Mouse (Mus musculus): ENCODE measurements at regions not wholly inside any gene's neighbourhood (a gene's known extent, or its start where the extent isn't known, plus 50 kb on each side); places are given as distances from the start of the nearest gene placed in this dataset.

DNA sequence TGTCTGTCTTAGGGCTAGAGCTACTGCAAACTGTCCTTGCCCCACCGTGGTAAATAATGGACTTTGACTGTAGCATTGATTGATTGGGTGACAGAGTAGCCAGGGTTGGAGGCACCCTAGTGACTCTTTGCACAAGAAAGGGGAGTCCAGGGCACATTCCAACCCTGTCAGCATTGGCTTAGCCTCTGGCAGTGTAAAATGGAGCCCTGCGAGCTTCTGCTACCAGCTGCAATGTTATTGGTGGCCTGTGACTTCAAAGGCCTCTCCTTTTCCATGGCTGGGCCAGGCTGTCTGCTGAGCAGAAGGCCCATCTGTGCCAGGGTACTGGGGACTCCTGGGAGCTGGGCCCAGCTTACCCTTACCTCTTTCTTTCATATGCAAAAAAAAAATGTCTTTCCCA is 216.4 kb downstream of the Srbd1 start:
- ATAC-seq (ENCODE audit: insufficient read depth, low read depth) (no peak), DNase-seq (ENCODE audit: low spot score) (no peak)
- Histone ChIP-seq H3K9me3 (replicated peaks; ENCODE audit: control insufficient read depth, low read length) (no peaks in the 10 kb centered on the region), H3K9ac (replicated peaks; ENCODE audit: low read depth, low read length) (no peak overlapping the region), H3K27ac (ENCODE audit: low read depth) (no peak overlapping the region), H3K4me1 (ENCODE audit: control insufficient read depth, insufficient read depth) (no peaks in the 10 kb centered on the region), H3K4me3 (ENCODE audit: low read depth, low read length) (no peak overlapping the region), H3K27me3 (ENCODE audit: control insufficient read depth, insufficient read depth, low read length) (no peaks in the 10 kb centered on the region), H3K36me3 (replicated peaks; ENCODE audit: control insufficient read depth, insufficient read depth, low read length) (no peaks in the 10 kb centered on the region), H3K4me2 (ENCODE audit: low read depth, low read length) (no peak overlapping the region)
- 44% methylated on average over 2 of the region's 2 CpGs for WGBS
- TF ChIP-seq CTCF (IDR thresholded peaks at IDR 0.05; ENCODE audit: low read depth) (no peak), EP300 (IDR thresholded peaks at IDR 0.05; ENCODE audit: low read depth) (no peak)

DNA sequence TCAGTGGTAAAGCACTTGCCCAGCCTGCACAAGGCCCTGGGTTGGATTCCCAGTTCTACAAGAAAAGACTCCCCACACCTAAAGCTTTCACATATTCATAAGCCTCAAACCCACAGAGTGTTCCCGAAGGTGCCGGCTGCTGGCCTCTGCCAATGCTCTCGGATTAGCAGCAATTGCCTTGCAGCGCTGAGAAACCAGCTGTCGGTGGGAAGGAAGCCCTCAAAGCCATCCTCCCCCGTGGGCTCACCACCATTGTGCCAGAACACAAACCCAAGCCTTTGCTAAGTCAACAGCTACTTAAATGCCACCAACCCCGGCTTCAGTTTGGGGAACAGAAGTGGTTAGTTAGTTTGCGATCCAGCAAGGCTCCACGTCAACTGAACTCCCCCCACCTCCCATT is 217.7 kb downstream of the Srbd1 start:
- TF ChIP-seq EP300 (IDR thresholded peaks at IDR 0.05; ENCODE audit: low read depth): no peak
- no peak for TF ChIP-seq CTCF (IDR thresholded peaks at IDR 0.05; ENCODE audit: low read depth)
- Histone ChIP-seq H3K4me3 (ENCODE audit: low read depth, low read length) (no peak overlapping the region), H3K9me3 (replicated peaks; ENCODE audit: control insufficient read depth, low read length) (no peaks in the 10 kb centered on the region), H3K36me3 (replicated peaks; ENCODE audit: control insufficient read depth, insufficient read depth, low read length) (no peaks in the 10 kb centered on the region), H3K4me1 (ENCODE audit: control insufficient read depth, insufficient read depth) (no peaks in the 10 kb centered on the region), H3K27ac (ENCODE audit: low read depth) (no peak overlapping the region), H3K4me2 (ENCODE audit: low read depth, low read length) (no peak overlapping the region), H3K27me3 (ENCODE audit: control insufficient read depth, insufficient read depth, low read length) (no peaks in the 10 kb centered on the region), H3K9ac (replicated peaks; ENCODE audit: low read depth, low read length) (no peak overlapping the region)
- no peak for ATAC-seq (ENCODE audit: insufficient read depth, low read depth)
- WGBS: 77% methylated on average over 9 of the region's 9 CpGs
- no peak for DNase-seq (ENCODE audit: low spot score)

DNA sequence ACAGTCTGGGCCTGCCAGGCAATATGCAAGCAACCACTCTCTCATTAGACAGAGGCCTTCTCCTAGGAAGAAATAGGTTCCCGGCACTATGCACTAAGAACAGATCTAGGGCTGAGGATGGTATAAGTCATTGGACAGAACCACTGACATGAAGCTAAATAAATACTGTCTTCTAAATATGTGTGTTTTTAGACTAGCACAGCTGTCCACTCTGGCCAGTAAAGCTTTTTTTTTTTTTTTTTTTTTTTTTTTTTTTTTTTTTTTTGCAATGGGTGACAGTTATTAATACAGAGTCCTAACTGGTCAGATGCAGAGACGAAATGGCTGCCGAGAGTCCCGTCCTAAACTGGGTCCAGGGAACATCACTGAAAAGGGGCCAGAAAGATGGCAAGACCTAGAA is 218.9 kb downstream of the Srbd1 start:
- 0 out of 2 replicates have a peak, but pooled peaks cover 3% of the 10 kb centered on the region for H3K27me3 ChIP-seq (ENCODE audit: control insufficient read depth, insufficient read depth, low read length)
- no peak overlapping the region for H3K9ac ChIP-seq (replicated peaks; ENCODE audit: low read depth, low read length)
- H3K4me2 ChIP-seq (ENCODE audit: low read depth, low read length): no peak overlapping the region
- ATAC-seq (ENCODE audit: insufficient read depth, low read depth) (no peak), DNase-seq (ENCODE audit: low spot score) (no peak)
- H3K36me3 ChIP-seq (replicated peaks; ENCODE audit: control insufficient read depth, insufficient read depth, low read length): no peaks in the 10 kb centered on the region
- H3K4me1 ChIP-seq (ENCODE audit: control insufficient read depth, insufficient read depth): no peaks in the 10 kb centered on the region
- no peak overlapping the region for H3K4me3 ChIP-seq (ENCODE audit: low read depth, low read length)
- H3K27ac ChIP-seq (ENCODE audit: low read depth): no peak overlapping the region
- 85% methylated on average over 4 of the region's 4 CpGs for WGBS
- no peaks in the 10 kb centered on the region for H3K9me3 ChIP-seq (replicated peaks; ENCODE audit: control insufficient read depth, low read length)
- no peak for TF ChIP-seq CTCF (IDR thresholded peaks at IDR 0.05; ENCODE audit: low read depth)
- TF ChIP-seq EP300 (IDR thresholded peaks at IDR 0.05; ENCODE audit: low read depth): no peak

DNA sequence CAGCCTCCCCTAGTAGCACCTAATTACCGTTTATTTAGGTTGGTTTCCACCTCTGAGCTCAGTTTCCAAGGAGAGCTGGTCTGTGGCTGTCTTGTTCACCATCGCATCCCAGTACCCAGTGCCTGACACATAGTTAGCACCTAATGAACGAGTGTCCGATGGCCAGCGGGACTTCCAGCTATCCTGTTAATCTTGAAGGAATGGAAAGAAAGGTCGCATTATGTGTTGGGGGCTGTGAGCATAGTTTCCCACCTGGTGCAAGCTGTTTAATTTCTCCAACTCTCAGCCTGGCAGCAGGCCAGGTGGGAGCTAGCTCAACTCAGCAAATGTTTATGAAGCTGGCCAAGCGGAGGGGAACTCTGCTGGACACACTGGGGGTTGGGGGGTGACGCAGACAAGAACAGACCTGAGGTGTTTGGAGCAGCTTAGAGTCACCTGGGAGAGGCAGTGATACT is 223.7 kb downstream of the Srbd1 start:
- Histone ChIP-seq H3K4me2 (ENCODE audit: low read depth, low read length) (no peak overlapping the region), H3K9me3 (replicated peaks; ENCODE audit: control insufficient read depth, low read length) (no peaks in the 10 kb centered on the region), H3K4me3 (ENCODE audit: low read depth, low read length) (no peak overlapping the region), H3K27ac (ENCODE audit: low read depth) (no peak overlapping the region), H3K36me3 (replicated peaks; ENCODE audit: control insufficient read depth, insufficient read depth, low read length) (no peaks in the 10 kb centered on the region), H3K9ac (replicated peaks; ENCODE audit: low read depth, low read length) (no peak overlapping the region), H3K4me1 (ENCODE audit: control insufficient read depth, insufficient read depth) (no peaks in the 10 kb centered on the region), H3K27me3 (ENCODE audit: control insufficient read depth, insufficient read depth, low read length) (peaks cover 12% of the 10 kb centered on the region; the same call in 1 of the 2 replicates)
- no peak for ATAC-seq (ENCODE audit: insufficient read depth, low read depth)
- DNase-seq (ENCODE audit: low spot score): no peak
- 48% methylated on average over 8 of the region's 8 CpGs for WGBS
- TF ChIP-seq EP300 (IDR thresholded peaks at IDR 0.05; ENCODE audit: low read depth) (no peak), CTCF (IDR thresholded peaks at IDR 0.05; ENCODE audit: low read depth) (no peak)

DNA sequence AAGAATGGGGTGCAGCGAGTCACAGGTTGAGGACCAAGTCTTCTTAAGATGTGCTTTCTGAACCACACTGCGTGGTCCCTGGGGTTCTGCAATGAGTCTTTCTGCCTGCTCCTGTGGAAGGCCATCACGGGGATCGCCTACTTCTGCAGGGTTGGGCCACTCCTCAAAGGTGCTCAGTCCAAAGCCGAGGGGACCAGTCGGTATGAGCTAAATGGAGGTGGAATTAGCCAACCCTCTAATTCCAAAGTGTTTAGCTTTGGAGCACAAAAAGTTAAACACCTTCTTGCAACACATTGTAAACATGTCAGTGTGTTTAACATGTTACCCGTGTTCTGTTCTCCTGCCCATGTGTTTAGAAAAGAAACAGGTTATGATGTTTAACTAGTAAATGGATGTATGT is 225.1 kb downstream of the Srbd1 start:
- Histone ChIP-seq H3K9me3 (replicated peaks; ENCODE audit: control insufficient read depth, low read length) (no peaks in the 10 kb centered on the region), H3K4me1 (ENCODE audit: control insufficient read depth, insufficient read depth) (no peaks in the 10 kb centered on the region), H3K4me3 (ENCODE audit: low read depth, low read length) (no peak overlapping the region), H3K4me2 (ENCODE audit: low read depth, low read length) (no peak overlapping the region), H3K9ac (replicated peaks; ENCODE audit: low read depth, low read length) (no peak overlapping the region), H3K36me3 (replicated peaks; ENCODE audit: control insufficient read depth, insufficient read depth, low read length) (no peaks in the 10 kb centered on the region), H3K27me3 (ENCODE audit: control insufficient read depth, insufficient read depth, low read length) (peaks cover 12% of the 10 kb centered on the region; the same call in 1 of the 2 replicates), H3K27ac (ENCODE audit: low read depth) (no peak overlapping the region)
- TF ChIP-seq CTCF (IDR thresholded peaks at IDR 0.05; ENCODE audit: low read depth) (no peak), EP300 (IDR thresholded peaks at IDR 0.05; ENCODE audit: low read depth) (no peak)
- WGBS: 83% methylated on average over 7 of the region's 7 CpGs
- no peak for DNase-seq (ENCODE audit: low spot score)
- ATAC-seq (ENCODE audit: insufficient read depth, low read depth): no peak

DNA sequence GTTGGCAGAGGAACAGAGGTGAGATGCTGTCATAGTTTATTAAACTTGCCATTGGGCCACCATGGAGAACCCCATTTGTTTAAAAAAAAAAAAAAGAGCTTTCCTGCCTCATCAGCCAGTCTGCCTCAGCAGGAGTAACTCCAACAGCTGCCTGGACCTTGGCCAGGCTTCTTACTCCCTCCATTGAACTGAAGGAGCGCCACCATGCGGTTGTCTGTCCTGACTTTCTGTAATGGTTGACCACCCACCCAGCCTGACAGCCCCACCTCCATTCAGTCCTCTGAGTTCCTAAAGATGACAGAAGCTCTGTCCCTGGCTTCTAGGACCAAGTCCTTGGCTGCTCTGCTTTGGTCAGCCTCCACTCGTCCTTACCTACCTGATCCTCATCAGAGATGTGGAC is 227.8 kb upstream of the Six2 start:
- H3K4me2 ChIP-seq (ENCODE audit: low read depth, low read length): no peak overlapping the region
- WGBS: 83% methylated on average over 3 of the region's 3 CpGs
- no peaks in the 10 kb centered on the region for H3K4me1 ChIP-seq (ENCODE audit: control insufficient read depth, insufficient read depth)
- H3K27ac ChIP-seq (ENCODE audit: low read depth): no peak overlapping the region
- H3K9me3 ChIP-seq (replicated peaks; ENCODE audit: control insufficient read depth, low read length): no peaks in the 10 kb centered on the region
- ATAC-seq (ENCODE audit: insufficient read depth, low read depth): no peak
- H3K9ac ChIP-seq (replicated peaks; ENCODE audit: low read depth, low read length): no peak overlapping the region
- H3K4me3 ChIP-seq (ENCODE audit: low read depth, low read length): no peak overlapping the region
- TF ChIP-seq EP300 (IDR thresholded peaks at IDR 0.05; ENCODE audit: low read depth): no peak
- TF ChIP-seq CTCF (IDR thresholded peaks at IDR 0.05; ENCODE audit: low read depth): no peak
- H3K27me3 ChIP-seq (ENCODE audit: control insufficient read depth, insufficient read depth, low read length): peaks cover 9% of the 10 kb centered on the region; the same call in 1 of the 2 replicates
- H3K36me3 ChIP-seq (replicated peaks; ENCODE audit: control insufficient read depth, insufficient read depth, low read length): no peaks in the 10 kb centered on the region
- DNase-seq (ENCODE audit: low spot score): no peak
